In the genomic region with DNA sequence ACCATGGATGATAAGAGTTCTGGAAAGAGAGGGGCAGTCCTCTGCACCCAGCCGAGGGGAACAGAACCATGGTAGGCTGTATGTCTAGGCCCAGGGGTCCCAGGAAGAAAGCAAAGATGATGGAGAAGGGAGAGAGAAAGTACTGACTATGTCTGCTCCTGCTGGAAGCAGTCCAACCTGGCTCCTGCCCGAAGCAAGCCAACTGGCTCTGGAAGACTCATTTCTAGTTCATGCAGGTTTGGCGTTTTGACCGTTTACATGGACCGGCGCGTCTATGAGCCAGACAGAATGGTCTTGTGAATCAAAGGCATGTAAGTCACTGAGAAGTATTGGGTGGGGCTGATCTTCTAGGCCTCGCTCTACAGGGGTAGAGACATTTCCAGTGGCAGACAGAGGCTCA, we compare ENCODE assay signal across 16 mouse cellular contexts.
A peak's percentile ranks its signal among the peaks of the same experiment; 100 is the strongest.
DNase-seq lines count a peak whose midpoint lies in the region; ATAC-seq and TF ChIP-seq lines count a peak whose summit lies in the region.
"Had no signal": no experiment of that assay in that cellular context is flagged by ENCODE, and none has a peak within 500 bp of the region (broad histone marks: within the 10 kb centered on the region; RNA-seq: fewer than 3 reads in every experiment).

No protein-coding gene starts in this region.

- no peak overlapping the region for H3K4me2 ChIP-seq in midbrain, embryonic 15.5 days
- H3K4me2 ChIP-seq: heart, embryonic 13.5 days; hindbrain, embryonic 15.5 days had no signal

- ATAC-seq in cerebellum, adult (ENCODE audit: insufficient number of reproducible peaks, low FRiP score, low TSS enrichment), result no peak
- no peak for ATAC-seq in midbrain, embryonic 15.5 days (replicated peaks)
- ATAC-seq: forebrain, embryonic 14.5 days; intestine, embryonic 16.5 days had no signal

- TF ChIP-seq CTCF in left cerebral cortex, adult 2 months (IDR thresholded peaks at IDR 0.05), result no peak

- intact Hi-C loops in left cerebral cortex, adult 2 months (cut with DNase I), result no loop called here

- no peak overlapping the region for H3K4me3 ChIP-seq in midbrain, embryonic 15.5 days
- H3K4me3 ChIP-seq in left cerebral cortex, adult 2 months, result no peak overlapping the region
- H3K4me3 ChIP-seq: embryonic facial prominence, embryonic 10.5 days; heart, embryonic 13.5 days; hindbrain, embryonic 15.5 days had no signal

- no peaks in the 10 kb centered on the region for H3K27me3 ChIP-seq in midbrain, embryonic 15.5 days (replicated peaks)
- H3K27me3 ChIP-seq: heart, embryonic 13.5 days; hindbrain, embryonic 15.5 days had no signal

- 93% methylated on average over 8 of the region's 8 CpGs for WGBS in midbrain, embryonic 15.5 days

- no peaks in the 10 kb centered on the region for H3K4me1 ChIP-seq in midbrain, embryonic 15.5 days
- H3K4me1 ChIP-seq: heart, embryonic 13.5 days had no signal

- no peak overlapping the region for H3K27ac ChIP-seq in midbrain, embryonic 15.5 days
- H3K27ac ChIP-seq in left cerebral cortex, adult 2 months, result no peak overlapping the region
- H3K27ac ChIP-seq: embryonic facial prominence, embryonic 10.5 days; heart, embryonic 13.5 days; hindbrain, embryonic 15.5 days had no signal

- no peaks in the 10 kb centered on the region for H3K9me3 ChIP-seq in midbrain, embryonic 15.5 days
- H3K9me3 ChIP-seq: embryonic facial prominence, embryonic 10.5 days; heart, embryonic 13.5 days; hindbrain, embryonic 15.5 days had no signal

- H3K36me3 ChIP-seq in midbrain, embryonic 15.5 days (replicated peaks), result no peaks in the 10 kb centered on the region
- H3K36me3 ChIP-seq: embryonic facial prominence, embryonic 10.5 days; heart, embryonic 13.5 days; hindbrain, embryonic 15.5 days had no signal

- peak; percentile 62 to 67 for DNase-seq in cerebellum, adult 18-20 months
- DNase-seq in brain, adult 2 months (ENCODE audit: low read depth, low spot score), result peak; percentile 59
- peak; percentile 76 for DNase-seq in cerebellum, adult 9-11 months
- DNase-seq in cerebellum, postnatal 36 days, result peak; percentile 54 to 62
- no peak for DNase-seq in left cerebral cortex, adult 2 months (ENCODE audit: extremely low spot score in 1 of 2, low spot score in 2 of 2)
- DNase-seq: adrenal gland, postnatal 10 days; gastrocnemius, postnatal 36 days; heart, adult 11 months; heart, postnatal 36 days had no signal

- no peak overlapping the region for H3K9ac ChIP-seq in midbrain, embryonic 15.5 days
- H3K9ac ChIP-seq: heart, embryonic 13.5 days; hindbrain, embryonic 15.5 days had no signal

Comparison
In these comparisons a context has a peak if more than half of its experiments do, and no peak if none do; other contexts are left out.
1. DNase-seq: peak in cerebellum, adult 18-20 months (2 of 2), brain, adult 2 months (single experiment), cerebellum, adult 9-11 months (single experiment) and cerebellum, postnatal 36 days (2 of 2); none in left cerebral cortex, adult 2 months (0 of 2).